Mouse (Mus musculus) forebrain, embryonic 13.5 days (tissue): ENCODE measurements at regions not wholly inside any gene's neighbourhood (a gene's known extent, or its start where the extent isn't known, plus 50 kb on each side); places are given as distances from the start of the nearest gene placed in this dataset.

ENCODE experiments used
- ATAC-seq: fragments of 200-750 bp; cut with Nextera tagmentation; 2 replicates; pipeline ENCODE4 v1.8.0; 2017
- H3K27ac ChIP-seq: fragments of 300-500 bp; sonication (generic); 2 replicates; pipeline ENCODE4 v1.5.1; 2015; ENCODE audit warnings: inconsistent platforms, mild to moderate bottlenecking, moderate library complexity
- H3K27me3 ChIP-seq: fragments of 300-500 bp; sonication (generic); 2 replicates; pipeline ENCODE4 v1.6.1; 2015; ENCODE audit warnings: mild to moderate bottlenecking, inconsistent platforms
- H3K36me3 ChIP-seq: fragments of 300-500 bp; sonication (generic); 2 replicates; pipeline ENCODE4 v1.6.1; 2015; ENCODE audit warnings: mild to moderate bottlenecking, inconsistent platforms; ENCODE audit not compliant: poor library complexity, severe bottlenecking
- H3K4me1 ChIP-seq: fragments of 300-500 bp; sonication (generic); 2 replicates; pipeline ENCODE4 v1.6.1; 2015; ENCODE audit warnings: inconsistent platforms
- H3K4me2 ChIP-seq: fragments of 300-500 bp; sonication (generic); 2 replicates; pipeline ENCODE4 v1.6.1; 2015; ENCODE audit warnings: inconsistent platforms, mild to moderate bottlenecking, moderate library complexity
- H3K4me3 ChIP-seq: fragments of 300-500 bp; sonication (generic); 2 replicates; pipeline ENCODE4 v1.5.1; 2015; ENCODE audit warnings: mild to moderate bottlenecking, inconsistent platforms
- H3K9ac ChIP-seq: fragments of 300-500 bp; sonication (generic); 2 replicates; pipeline ENCODE4 v1.6.1; 2015; ENCODE audit warnings: mild to moderate bottlenecking, inconsistent platforms
- H3K9me3 ChIP-seq: fragments of 300-500 bp; sonication (generic); replicated peaks from 2 replicates; pipeline ENCODE4 v1.6.1; 2016; ENCODE audit warnings: inconsistent platforms
- WGBS: fragments of 180-500 bp; shearing (Covaris S2); methylation state at CpG from one replicate; pipeline ENCODE4 v1.1.7; 2015; 5-methylcytosine and 5-hydroxymethylcytosine counted together

DNA sequence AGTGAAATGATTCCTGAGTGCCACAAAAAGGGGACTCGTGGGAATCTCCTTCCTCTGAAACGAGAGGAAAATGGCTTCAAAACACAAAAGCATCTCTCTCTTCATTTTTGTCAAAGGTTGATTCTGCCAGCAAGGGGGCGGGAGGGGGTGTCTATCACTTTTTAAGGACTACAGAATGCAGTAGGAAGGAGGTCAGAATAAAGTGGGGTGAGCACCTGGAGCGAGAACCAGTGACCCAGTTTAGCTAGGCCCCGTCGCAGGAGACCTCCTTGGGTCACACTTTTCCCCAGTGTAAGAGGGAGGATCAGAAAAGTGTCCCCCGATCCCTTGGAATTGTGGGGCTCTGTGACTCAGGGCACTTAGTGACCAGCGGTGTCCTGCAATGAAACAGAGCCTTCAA lies 133.1 kb downstream of the Tgfb2 start:
- Histone ChIP-seq H3K36me3 (no peaks in the 10 kb centered on the region), H3K4me3 (no peak overlapping the region)
- WGBS = 86% methylated on average over 8 of the region's 8 CpGs

DNA sequence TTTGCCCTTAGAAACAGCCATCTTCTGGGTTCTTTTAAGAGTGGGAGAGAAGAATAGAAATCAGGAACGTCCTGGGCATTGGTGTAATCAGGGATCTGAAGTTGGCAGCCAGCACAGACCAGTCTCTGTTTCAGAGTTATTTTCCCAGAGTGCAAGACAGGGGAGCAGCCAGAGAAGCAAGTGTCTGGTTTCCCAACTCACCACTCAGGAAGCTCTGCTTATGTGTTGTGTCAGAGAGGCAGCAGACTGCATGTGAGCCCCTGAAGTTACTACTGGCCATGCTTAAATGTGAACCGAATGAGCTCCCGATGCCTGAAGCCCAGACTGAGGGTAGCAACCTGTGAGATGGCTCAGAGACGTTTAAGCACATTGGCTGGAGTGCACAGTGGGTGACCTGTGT lies 133.7 kb downstream of the Tgfb2 start:
- Histone ChIP-seq H3K36me3 (no peaks in the 10 kb centered on the region), H3K9me3 (no peaks in the 10 kb centered on the region), H3K9ac (no peak overlapping the region), H3K27ac (no peak overlapping the region), H3K4me2 (no peak overlapping the region), H3K4me1 (peaks cover under 1% of the 10 kb centered on the region; the same call in 1 of the 2 replicates), H3K27me3 (no peaks in the 10 kb centered on the region), H3K4me3 (no peak overlapping the region)
- WGBS = 78% methylated on average over 4 of the region's 4 CpGs
- no peak for ATAC-seq

More for the DNA sequence above, 133.1 kb downstream of the Tgfb2 start:
- ATAC-seq = no peak
- Histone ChIP-seq H3K9me3 (no peaks in the 10 kb centered on the region), H3K4me1 (no peaks in the 10 kb centered on the region), H3K27me3 (no peaks in the 10 kb centered on the region), H3K27ac (no peak overlapping the region), H3K9ac (no peak overlapping the region), H3K4me2 (no peak overlapping the region)

DNA sequence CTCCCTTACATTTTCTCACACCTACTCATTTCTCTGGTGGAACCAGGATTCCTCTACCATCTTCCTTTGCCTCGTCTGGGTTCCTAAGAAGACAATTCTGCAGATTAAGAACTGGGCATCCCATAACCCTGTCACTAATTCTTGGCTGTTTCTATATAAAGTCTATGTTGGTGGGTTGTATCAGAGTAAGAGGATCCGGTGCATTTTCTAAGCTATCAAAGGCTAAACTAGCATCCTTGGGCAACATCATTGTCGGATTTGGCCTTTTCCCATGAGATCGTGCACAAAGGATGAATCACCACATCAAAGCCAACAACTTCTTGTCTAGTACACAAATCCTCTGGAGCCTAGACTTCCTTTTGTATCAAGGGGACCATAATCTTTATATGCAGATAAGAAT lies 137.3 kb downstream of the Tgfb2 start:
- ATAC-seq = no peak
- no peak overlapping the region for H3K4me3 ChIP-seq
- 86% methylated on average over 4 of the region's 4 CpGs for WGBS

GRCm38 (mm10) chr1:186568076-186568475 lies 137.7 kb downstream of the Tgfb2 start:
- no peak for ATAC-seq
- H3K9ac ChIP-seq = no peak overlapping the region
- H3K27me3 ChIP-seq = no peaks in the 10 kb centered on the region
- WGBS = 51% methylated on average over 6 of the region's 6 CpGs
- no peaks in the 10 kb centered on the region for H3K9me3 ChIP-seq
- peaks cover 3% of the 10 kb centered on the region; the same call in 1 of the 2 replicates for H3K4me1 ChIP-seq
- no peak overlapping the region for H3K4me2 ChIP-seq
- no peak overlapping the region for H3K4me3 ChIP-seq
- H3K27ac ChIP-seq = no peak overlapping the region
- no peaks in the 10 kb centered on the region for H3K36me3 ChIP-seq

More for the DNA sequence above, 137.3 kb downstream of the Tgfb2 start:
- no peak overlapping the region for H3K4me2 ChIP-seq
- H3K9ac ChIP-seq = no peak overlapping the region
- H3K27me3 ChIP-seq = no peaks in the 10 kb centered on the region
- no peak overlapping the region for H3K27ac ChIP-seq
- H3K36me3 ChIP-seq = no peaks in the 10 kb centered on the region
- peaks cover 3% of the 10 kb centered on the region; the same call in 1 of the 2 replicates for H3K4me1 ChIP-seq
- no peaks in the 10 kb centered on the region for H3K9me3 ChIP-seq

DNA sequence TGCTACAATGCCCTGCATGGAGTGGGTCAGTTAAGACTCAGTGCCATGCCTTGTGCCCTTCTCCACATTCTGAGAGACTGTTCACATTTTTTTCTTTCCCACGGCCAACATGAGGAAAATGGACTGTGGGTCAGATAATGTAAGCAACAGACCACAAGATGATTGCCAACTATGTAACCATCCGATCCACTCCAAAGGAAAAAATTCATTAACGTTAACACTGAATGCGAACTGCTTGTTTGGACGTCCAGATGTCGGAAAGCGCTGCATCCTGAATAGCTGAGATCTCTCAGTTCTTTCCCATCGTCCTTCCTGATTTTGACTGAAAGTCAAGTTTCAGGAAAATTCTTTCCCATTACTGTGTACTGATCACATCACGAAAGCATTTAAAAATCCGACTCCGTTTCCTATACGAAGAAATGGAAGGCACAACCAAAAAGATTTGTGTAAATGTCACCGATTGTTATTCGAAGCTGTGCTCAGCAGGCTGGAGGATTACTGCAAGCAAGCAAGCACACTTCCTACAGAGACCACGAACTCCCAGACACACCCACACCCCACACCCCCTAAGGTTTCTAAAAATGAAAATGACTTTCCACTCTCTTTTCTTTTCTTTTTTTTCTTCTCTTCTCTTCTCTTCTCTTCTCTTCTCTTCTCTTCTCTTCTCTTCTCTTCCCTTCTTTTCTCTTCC lies 138.5 kb downstream of the Tgfb2 start:
- no peak for ATAC-seq
- Histone ChIP-seq H3K36me3 (no peaks in the 10 kb centered on the region), H3K4me3 (no peak overlapping the region), H3K9me3 (no peaks in the 10 kb centered on the region), H3K4me2 (no peak overlapping the region), H3K4me1 (peaks cover 3% of the 10 kb centered on the region; the same call in 1 of the 2 replicates), H3K27ac (no peak overlapping the region), H3K9ac (no peak overlapping the region), H3K27me3 (no peaks in the 10 kb centered on the region)
- WGBS = 15% methylated on average over 15 of the region's 15 CpGs

- H3K36me3 ChIP-seq = no peaks in the 10 kb centered on the region
- WGBS = 46% methylated on average over 3 of the region's 3 CpGs
- H3K9ac ChIP-seq = no peak overlapping the region
- H3K4me3 ChIP-seq = no peak overlapping the region
- peaks cover 7% of the 10 kb centered on the region for H3K4me1 ChIP-seq
- H3K4me2 ChIP-seq = no peak overlapping the region
- H3K27ac ChIP-seq = no peak overlapping the region
- ATAC-seq = no peak
- no peaks in the 10 kb centered on the region for H3K27me3 ChIP-seq
- H3K9me3 ChIP-seq = no peaks in the 10 kb centered on the region
Measured at GRCm38 (mm10) chr1:186562027-186562426, 143.8 kb downstream of the Tgfb2 start.

GRCm38 (mm10) chr1:186555441-186555975 lies 150.3 kb downstream of the Tgfb2 start:
- H3K9ac ChIP-seq = no peak overlapping the region
- no peaks in the 10 kb centered on the region for H3K9me3 ChIP-seq
- no peak overlapping the region for H3K4me3 ChIP-seq
- H3K4me2 ChIP-seq = no peak overlapping the region
- no peaks in the 10 kb centered on the region for H3K36me3 ChIP-seq
- no peak overlapping the region for H3K27ac ChIP-seq
- ATAC-seq = no peak
- WGBS = 55% methylated on average over 6 of the region's 6 CpGs
- no peaks in the 10 kb centered on the region for H3K4me1 ChIP-seq
- H3K27me3 ChIP-seq = no peaks in the 10 kb centered on the region

DNA sequence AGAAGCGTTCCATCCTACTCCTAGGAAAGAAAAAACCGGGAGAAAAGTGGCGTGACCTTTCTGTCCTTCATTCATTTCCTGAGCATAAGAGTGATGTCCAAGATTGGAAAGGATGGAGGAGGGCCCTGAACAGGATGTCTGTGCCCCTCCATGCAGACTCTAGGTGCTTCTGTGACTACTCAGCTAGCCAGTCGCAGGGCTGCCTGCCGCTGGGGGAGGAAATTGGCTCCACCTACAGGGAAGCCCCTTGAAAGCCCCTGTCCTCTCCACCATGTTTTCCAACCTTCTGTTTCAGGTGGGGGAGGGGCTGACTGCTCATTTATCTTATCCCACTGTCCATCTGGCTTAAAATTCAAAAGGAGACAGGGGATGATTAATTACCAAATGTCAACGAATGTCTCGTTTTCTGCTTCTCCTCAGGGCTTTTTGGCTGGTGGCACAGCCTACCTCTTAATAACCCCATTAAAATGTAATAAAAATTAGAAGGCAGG lies 151.2 kb downstream of the Tgfb2 start:
- 75% methylated on average over 7 of the region's 7 CpGs for WGBS
- Histone ChIP-seq H3K4me3 (no peak overlapping the region), H3K27me3 (no peaks in the 10 kb centered on the region), H3K4me2 (no peak overlapping the region), H3K9ac (no peak overlapping the region), H3K9me3 (no peaks in the 10 kb centered on the region), H3K36me3 (no peaks in the 10 kb centered on the region), H3K4me1 (no peaks in the 10 kb centered on the region), H3K27ac (no peak overlapping the region)
- ATAC-seq = no peak

- Histone ChIP-seq H3K9ac (no peak overlapping the region), H3K36me3 (no peaks in the 10 kb centered on the region), H3K27ac (no peak overlapping the region), H3K9me3 (no peaks in the 10 kb centered on the region), H3K4me2 (no peak overlapping the region), H3K27me3 (no peaks in the 10 kb centered on the region), H3K4me1 (no peaks in the 10 kb centered on the region), H3K4me3 (no peak overlapping the region)
- no peak for ATAC-seq
- 94% methylated on average over 7 of the region's 7 CpGs for WGBS
Measured at GRCm38 (mm10) chr1:186552689-186553088, 153.1 kb downstream of the Tgfb2 start.

- no peak overlapping the region for H3K9ac ChIP-seq
- H3K27me3 ChIP-seq = no peaks in the 10 kb centered on the region
- H3K9me3 ChIP-seq = no peaks in the 10 kb centered on the region
- no peak overlapping the region for H3K4me2 ChIP-seq
- ATAC-seq = no peak
- no peaks in the 10 kb centered on the region for H3K4me1 ChIP-seq
- no peak overlapping the region for H3K27ac ChIP-seq
- H3K36me3 ChIP-seq = no peaks in the 10 kb centered on the region
- WGBS = 80% methylated on average over 7 of the region's 7 CpGs
- H3K4me3 ChIP-seq = no peak overlapping the region
Measured at GRCm38 (mm10) chr1:186550265-186550885, 155.4 kb downstream of the Tgfb2 start.

- Histone ChIP-seq H3K4me2 (no peak overlapping the region), H3K9ac (no peak overlapping the region), H3K27me3 (no peaks in the 10 kb centered on the region), H3K9me3 (no peaks in the 10 kb centered on the region), H3K4me1 (no peaks in the 10 kb centered on the region), H3K27ac (no peak overlapping the region), H3K4me3 (no peak overlapping the region), H3K36me3 (no peaks in the 10 kb centered on the region)
- no peak for ATAC-seq
- 94% methylated on average over 12 of the region's 12 CpGs for WGBS
Measured at GRCm38 (mm10) chr1:186549207-186549606, 156.6 kb downstream of the Tgfb2 start.

GRCm38 (mm10) chr1:186546386-186547185 lies 159.2 kb downstream of the Tgfb2 start:
- Histone ChIP-seq H3K27ac (peak overlapping the region; percentile 31; the same call in 1 of the 2 replicates), H3K36me3 (no peaks in the 10 kb centered on the region), H3K4me1 (no peaks in the 10 kb centered on the region), H3K9ac (no peak overlapping the region; the same call in 1 of the 2 replicates), H3K9me3 (no peaks in the 10 kb centered on the region), H3K4me2 (peak overlapping the region; percentile 41), H3K4me3 (no peak overlapping the region), H3K27me3 (no peaks in the 10 kb centered on the region)
- peak; percentile 16; the same call in 1 of the 2 replicates for ATAC-seq
- WGBS = 49% methylated on average over 22 of the region's 22 CpGs
